Mouse (Mus musculus) adrenal gland, adult (tissue): ENCODE data around the gene Gfap.

Source experiments
- DNase-seq, 2 experiments: peaks; one replicate each; pipeline ENCODE4 v3.0.0; 2022 to 2023; ENCODE audit warnings: low spot score in 1 of 2; ENCODE audit not compliant: inconsistent age in 2 of 2

The Gfap gene

DNA sequence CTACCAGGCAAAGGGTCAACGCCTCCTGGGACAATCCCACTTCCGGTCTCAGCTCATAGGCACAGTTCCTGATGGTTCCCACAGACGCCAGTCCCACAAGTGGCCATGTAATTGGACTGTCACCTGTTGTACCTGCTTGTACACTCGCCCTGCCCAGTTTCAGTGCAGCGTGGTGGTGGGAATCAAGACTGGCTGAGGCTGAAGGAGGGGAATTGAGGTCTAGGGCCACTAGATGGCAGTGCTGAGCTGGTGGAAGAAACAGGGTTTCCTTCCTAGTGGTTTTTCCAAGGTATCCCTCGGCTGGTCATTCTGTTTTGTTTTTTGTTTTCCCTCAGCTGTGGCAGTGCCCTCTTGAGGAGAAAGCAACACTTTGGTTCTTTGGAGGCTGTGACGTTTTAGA is at the start of gene Gfap:
Gene Gfap (minus strand): TSS at position 150 of the 400 bp plus-strand sequence.
- DNase-seq = peak; percentile 77 to 92

DNA sequence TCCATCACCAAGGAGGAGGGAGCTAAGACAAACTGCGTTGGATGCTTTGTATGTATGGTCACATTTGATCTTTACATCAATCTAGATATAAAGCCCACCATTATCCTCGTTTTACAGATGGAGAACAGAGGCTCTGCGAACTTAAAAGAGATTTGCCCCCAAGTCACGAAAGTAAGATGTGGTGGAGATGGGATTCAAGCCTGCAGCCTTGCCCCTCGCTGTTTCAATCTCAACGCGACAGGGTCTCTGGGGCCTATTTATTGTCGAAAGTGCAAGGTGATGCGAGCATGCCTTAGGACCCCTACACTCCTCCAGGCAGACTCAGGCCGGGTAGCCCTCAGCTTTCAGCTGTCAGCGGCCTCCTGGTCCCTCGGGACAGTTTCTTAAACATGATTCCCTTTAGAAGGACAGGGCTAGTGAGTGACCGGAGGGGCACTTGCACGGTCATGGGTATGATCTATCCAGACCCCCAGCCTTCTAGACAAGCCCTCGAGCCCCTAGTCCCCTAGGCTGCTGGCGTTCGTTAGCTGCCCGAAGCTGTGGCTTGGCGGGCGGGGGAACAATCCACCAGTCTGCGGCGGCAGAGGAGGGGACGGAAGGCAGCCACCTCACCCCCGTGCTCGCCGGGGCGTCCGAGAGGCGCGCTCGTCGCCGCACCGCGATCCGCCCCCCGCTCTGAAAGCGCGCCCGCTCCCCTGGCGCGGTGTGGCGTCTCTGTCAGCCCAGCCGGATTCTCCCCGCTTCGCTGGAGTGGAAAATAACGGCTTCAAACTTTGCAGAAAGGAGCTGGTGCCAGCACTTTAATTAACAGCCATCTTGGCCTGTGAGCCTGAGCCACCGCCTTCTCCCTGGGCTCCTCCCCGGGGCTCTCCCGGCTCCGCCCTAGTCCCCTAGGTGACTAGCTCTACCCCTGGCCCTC is 47.6 kb upstream of the Gfap start:
- peak; percentile 43 to 80 for DNase-seq

DNA sequence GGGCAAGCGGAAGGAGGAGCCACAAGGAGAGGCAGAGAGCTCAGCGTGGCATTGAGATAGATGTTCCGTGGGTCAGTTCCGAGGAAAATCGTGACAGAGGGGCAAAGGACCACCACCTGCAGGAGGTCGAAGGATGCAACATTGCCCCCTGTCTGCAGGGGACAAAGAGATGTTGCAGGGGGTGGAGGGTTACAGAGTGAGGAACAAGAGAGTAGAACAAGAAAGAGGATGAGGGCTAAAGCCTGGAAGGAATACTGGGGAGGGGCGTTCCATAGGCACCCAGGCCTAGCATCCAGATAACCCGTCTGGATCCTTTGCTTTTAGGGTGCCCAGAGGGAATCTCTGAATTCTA is 46.3 kb upstream of the Gfap start:
- no peak for DNase-seq

DNA sequence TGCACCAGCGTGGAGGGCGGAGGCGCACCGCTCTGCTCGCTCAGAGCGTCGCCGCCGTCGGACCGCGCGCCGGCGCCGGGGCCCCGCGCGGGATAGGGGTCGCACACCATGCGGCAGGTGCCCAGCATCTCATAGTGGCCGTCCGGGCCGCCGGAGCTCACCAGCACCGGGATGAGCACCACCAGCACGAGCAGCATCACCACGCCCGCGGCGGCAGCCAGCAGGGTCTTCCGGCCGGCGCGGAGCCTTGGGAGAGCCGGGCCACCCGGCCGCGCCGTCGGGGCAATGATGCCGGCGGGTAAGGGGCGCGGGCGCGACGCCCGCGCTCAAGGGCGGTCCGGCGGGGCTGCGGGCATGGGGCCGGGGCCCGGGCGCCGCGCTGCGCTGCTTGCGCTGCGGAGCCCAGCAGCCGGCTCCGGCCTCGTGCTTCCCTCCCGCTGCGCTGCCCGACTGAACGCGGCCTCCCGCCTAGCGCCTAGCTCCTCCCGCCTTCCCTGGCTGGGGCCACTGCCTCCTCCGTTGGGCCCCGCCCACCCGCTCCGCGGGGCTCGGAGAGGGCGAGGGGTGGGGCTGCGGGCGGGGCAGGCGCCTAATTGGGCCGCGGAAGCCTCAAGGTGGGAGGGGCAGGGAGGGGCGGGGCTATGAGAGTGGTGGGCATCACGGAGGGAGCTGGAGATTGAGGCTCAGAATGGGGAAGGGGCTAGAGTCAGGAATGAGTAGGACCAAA is 45.7 kb upstream of the Gfap start, which contains the start of gene C1ql1:
Gene C1ql1 (minus strand): TSS at position 424 of the 727 bp plus-strand sequence.
- peak; percentile 90 to 94 for DNase-seq

DNA sequence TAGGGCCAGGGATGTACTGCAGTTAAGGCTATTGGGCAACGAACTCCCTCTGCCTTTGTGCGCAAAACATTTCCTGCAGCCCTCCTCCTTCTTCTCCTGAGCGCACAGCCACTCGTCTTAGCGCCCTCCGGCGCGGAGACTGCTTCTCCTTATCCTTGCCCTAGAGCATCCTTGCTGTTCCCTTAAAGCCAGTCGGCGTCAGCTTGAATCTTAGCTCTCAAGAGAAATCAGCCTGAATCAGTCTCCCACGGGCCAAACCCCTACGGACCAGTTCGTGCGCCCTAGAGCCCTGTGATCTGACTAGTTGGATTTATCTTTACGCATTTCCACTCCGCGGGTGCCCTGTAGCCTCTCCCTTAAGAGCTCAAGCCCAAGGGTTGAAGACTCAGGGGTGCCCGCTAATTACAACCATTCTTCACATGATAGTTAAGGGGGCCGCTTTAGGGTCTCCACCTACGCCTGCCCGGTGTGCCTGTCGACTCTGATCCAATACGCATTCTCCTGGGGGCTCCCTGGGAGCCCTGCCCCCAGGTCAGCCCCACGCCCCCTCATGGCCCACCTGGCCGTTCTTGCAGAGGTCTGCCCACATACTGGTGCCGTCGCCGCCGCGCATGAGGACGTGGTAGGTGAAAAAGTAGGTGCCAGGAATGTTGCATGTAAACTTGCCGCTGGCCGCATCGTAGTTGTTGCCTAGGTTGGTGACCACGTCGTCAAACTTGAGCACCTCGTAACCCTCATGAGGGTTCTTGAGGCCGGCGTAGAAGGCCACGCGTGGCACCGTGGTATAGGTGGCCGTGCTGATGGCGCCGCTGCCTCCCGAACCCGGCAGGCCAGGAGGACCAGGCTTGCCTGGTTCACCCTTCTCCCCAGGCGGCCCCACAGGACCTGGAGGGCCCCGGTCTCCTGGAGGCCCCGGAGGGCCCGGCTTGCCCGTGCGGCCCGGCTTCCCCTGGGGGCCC is 44.9 kb upstream of the Gfap start:
- DNase-seq = peak; percentile 19 to 46

DNA sequence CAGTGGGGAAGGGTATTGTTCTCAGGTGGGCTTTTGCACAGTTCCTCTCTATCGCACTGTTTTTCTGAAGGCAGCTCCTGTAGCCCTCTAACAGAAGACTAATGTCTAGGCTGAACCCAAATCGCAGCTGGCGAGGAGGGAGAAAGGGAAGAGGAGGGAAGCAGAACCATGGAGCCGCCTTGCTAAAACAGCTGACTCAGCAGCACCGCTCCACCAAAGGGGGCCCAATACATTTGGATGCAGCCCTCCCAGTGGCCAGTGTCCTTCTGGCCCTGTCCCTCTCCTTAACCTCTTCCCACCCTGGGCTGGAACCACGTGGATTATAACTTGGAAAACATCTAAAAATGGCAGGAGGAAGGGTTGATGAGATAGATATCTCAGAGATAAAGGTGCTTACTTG is 40.5 kb upstream of the Gfap start:
- DNase-seq = no peak

DNA sequence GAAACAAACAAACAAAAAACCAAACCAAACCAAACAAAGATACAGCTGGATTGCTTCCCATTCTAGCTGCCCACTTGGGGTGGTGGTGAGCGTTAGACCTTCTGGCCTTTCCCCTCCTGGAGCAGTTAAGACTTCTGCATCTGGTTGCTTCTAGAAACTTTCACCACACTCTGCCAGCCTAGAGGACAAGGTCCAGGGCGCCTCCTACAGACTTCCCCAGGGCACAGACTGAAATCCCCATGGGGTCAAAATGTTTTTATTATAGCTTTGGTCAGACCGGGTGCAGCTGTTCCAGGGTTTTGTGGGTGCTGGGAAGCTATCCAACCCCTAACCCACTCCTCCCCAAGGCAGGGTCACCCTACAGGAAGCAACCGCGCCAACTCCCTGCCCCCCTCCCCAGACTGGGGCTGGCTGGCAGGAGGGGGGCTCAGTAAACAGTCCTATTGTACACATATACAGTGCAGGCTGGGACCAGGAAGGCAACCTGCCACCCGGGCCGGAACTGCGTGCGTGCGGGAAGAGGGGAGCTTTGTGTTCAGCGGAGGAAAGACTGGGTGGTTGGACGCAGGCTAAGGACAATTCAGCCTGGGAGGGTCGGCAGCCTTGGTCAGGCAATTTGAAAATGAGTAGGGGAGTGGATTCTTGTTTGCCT is 38.4 kb upstream of the Gfap start:
- DNase-seq = no peak

DNA sequence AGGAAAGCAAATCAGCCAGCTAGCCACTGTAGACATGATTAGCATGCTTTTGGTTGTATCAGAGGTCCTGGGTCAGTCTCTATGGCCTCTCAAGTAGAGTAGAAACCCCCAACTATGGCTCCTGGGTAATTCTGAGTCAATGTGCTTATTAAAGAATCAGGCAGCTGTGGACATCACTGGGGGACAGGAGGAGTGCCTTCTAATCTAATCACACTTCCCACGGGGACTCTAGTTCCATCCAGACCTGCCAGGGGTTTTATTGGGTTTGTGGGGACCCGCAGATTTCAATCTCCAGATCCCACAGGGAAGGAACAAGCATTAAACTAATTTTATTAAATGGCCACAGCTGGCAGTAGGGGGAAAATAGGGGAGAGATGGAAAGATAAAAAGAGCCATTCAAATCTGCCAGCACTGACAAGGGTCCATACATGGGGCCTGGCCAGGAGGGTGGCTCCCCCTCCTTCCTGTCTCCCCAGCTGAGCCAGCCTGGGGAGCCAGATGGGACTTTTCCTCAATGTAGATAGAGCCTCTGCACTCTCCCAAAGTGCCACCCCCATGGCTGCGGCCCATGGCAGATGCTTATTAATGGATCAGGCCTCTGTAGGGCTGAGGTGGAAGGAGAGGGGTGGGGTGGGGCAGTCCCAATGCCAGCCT is 36.9 kb upstream of the Gfap start:
- DNase-seq = peak; percentile 26 to 53

DNA sequence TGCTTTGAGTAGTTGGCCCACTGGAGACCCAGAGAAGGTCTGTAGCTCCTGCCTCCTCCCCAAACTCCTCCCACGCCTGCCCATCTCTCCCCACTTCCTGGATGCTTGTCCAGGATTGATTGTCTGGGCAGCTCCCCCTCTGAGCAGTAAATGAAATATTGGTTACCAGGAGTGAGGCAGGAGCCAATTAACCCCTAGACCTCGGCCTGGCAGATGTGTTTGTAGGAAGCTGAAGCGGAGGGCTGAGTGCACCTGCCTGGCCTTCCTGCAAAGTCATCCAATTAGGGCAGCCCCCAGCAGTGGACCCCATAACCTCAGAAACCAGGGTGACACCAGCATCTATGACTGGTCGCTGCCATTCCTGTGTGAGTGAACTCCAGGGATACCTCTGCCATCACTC is 35.6 kb upstream of the Gfap start:
- no peak for DNase-seq

DNA sequence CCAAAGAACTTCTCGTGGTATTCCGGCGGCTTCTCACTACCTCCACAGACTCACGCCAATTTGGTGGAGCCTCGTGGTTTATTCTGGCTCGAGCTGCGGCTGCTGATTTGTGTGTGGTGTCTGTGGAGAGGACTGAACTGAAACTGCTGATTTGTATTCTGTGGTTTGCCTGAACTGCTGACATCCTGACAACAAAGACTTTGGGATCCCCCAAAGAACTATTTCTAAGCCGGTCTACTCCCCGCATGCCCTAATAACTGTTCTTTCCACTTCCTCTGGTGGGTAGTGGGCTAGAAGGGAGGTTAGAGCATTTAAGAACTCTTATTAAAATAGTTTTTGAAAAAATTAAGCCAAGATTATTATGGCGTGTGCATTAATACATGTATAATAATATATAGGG is 30.0 kb upstream of the Gfap start:
- no peak for DNase-seq

DNA sequence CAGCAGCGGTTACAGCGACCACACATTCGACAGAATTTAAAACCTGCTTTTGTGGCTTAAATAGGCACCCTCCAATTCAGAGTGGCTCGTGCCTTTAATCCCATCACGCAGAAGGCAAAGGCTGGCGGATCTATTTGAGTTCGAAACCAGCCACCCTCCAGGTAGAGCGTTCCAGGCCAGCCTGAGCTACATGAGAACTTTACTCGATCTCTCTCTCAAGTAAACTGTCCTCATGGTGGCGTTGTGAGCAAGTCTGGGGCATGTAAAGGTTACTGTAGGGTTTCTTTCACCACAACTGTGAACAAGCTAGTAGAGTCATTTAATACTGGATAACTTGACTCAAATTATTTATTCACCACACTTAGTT is 24.6 kb upstream of the Gfap start:
- DNase-seq = no peak

DNA sequence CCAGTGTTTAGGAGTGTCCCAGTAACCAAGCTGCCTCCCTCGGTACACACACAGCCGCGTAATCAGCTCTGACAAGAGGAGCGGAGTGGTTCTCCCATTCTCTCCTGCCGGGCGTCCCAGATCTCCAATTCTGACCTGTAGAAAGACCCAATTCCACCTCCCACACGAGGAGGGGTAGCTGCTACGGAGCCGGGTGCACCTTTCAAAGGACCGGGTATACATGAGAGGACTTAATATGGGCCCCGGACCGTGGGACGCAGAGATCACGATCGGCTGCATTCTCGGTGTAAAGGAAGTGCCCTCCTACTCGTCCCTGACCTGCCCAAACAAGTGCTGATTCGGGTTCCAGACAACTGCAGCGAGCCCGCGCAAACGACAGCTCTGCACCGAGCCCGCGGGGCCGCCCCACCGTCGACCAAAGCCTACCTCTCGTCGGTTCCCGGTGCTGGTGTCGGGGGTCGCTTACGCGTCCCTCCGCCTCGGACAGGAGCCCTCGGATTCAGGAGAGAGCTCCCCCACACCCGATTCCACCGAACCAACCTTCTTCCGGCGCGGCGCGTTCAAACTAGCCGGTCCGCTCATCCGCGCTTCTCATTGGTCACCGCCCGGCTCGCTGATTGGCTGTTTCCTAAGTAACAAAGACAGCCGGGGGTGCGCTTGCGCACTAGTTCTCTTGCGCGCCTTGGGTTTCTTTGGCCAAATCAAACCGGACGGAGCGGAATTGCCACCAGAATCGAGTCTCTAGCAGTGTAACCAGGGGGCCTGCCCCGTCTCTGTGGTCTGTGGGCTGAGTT is 24.0 kb upstream of the Gfap start, which contains the start of gene Kif18b:
Gene Kif18b (minus strand): TSS at position 568 of the 794 bp plus-strand sequence.
- DNase-seq = peak; percentile 93 to 97

DNA sequence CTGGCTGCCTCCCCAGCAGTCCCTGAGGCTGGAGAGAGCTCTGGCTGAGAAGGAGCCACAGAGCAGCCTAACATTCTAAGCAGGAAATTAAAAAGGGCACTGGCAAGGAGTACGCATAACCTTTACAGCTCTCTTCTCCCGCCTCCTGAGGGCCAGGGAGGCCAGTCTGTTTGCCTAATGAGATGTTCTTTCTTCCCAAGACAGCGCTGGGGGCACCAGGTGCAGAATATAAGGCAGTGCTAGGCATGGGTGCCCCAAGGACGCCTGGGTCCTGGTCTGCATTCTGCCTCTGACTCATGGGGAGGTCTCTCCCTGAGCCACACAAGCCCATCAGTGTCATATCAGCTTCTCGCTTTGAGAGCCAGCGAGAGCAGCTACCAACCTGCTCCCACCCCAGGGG is 20.8 kb upstream of the Gfap start:
- DNase-seq = peak in 1 of 2 experiments; percentile 51

DNA sequence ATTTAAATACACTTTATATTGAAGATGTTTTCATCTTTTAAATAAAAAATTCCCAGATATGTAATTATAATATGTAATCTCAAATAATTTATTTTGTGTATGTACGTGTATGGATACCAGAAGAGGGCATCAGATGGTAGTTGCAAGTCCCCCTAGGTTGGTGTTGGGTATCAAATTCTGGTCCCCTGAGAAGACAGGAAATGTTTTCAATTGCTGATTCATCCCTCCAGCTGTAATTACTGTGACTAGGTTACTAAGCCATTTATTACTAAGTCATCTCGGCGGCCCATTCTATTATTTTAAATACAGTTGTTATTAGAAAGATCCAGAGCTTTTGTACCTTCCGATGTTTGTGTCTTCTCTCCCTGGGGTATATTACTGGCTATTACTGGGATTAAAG is 17.4 kb upstream of the Gfap start:
- DNase-seq = no peak

DNA sequence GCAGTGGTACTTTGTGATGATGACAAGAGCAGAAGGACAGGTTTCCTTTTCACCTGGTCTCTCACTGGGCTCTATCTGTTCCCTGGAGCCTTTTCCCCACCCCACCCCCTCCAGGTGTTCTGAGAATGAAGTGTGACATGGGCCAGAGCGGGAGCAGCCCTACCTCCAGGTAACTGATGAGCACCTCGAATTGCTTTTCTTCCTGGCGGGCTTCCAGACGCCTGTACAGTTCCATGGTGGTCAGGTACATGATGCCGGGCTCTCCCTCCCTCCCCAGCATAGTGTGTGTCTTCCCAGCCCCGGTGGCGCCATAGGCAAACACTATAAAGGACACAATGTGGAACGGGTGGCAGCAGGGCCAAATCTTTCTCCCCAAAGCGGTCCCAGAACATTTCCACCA is 14.7 kb upstream of the Gfap start:
- no peak for DNase-seq

DNA sequence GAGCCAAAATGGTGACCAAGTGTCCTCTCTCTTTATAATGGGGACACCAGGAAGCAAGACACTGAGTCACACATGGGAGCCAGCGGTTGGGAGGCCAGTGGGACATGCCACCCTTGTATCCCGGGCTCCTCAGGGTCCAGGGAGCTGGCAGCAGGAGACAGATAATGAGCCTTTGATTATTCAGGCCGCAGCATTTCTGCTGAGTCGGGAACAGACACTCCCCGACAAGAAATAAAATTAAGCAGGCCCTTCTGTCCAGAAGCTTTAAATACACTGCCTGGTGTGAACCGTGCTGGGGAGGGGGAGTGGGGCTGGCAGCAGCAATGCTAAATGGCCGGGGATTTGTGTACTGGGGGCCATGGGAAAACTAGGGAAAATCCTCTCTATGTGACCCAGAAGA is 10.7 kb upstream of the Gfap start:
- no peak for DNase-seq

DNA sequence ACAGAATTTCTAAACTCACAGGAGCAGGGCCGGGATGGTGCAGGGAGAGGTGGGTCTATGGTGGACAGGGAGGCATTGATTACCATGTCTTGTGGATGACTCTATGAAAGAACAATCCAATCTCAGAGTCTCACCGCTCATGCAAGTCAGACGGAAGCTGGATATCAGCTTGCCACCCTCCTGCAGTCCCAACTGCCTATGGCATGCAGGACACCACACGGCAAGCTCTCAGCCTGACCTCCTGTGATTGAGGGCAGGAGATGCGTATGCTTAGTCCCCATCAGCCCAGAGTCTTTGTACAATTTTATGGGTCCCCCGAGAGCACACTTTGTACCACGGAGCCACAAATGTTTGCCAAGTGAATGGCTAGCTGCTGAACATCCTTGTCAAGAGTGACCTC is 2.9 kb upstream of the Gfap start:
- DNase-seq = no peak

DNA sequence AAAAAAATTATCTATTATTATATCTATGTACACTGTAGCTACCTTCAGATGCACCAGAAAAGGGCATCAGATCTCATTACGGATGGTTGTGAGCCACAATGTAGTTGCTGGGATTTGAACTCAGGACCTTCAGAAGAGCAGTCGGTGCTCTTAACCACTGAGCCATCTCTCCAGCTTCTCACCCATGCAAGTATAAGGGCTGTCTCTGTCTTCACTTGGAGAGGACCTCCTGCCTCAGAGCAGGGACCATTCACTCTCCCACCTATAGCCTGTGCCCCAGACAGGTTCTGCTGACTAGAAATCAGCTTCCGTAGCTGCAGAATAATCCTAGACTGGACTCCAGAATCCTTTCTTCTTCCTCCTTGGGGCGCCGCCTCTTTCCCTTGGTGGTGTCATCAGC is 1.4 kb upstream of the Gfap start:
- no peak for DNase-seq

DNA sequence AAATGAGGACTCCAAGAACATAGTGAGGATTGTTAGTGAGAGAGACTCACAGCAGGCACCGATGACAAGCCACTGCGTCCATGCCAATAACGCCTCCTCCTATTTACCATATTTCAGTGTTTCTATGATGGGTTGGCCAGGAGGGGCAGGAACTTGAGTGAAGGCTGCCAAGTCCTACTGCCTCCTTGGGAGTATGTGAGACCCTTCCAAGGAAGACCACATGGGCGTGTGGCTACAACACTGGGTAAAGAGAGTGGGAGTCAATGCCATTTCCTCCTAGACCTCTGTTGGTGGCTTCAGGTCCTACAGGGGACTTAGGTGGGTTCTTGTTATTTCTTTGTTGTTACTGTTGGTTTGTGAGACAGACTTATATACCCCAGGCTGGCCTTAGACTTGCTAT is 487 bp upstream of the Gfap start:
- no peak for DNase-seq
